Mouse (Mus musculus) embryo, embryonic 10 days (tissue): ENCODE results near the gene Irak2.
"Not testable (repeated sequence)": the region's sequence is repeated elsewhere in the genome, so short reads cannot be mapped to it uniquely, and the experiment has no call there.

Experiments
- DNase-seq: peaks from one replicate; pipeline ENCODE4 v3.0.0-alpha.2; 2015; ENCODE audit warnings: low spot score

Irak2 gene

GRCm38 (mm10) chr6:113668287-113669154 lies 30.3 kb downstream of the Irak2 start:
- DNase-seq: peak; percentile 54

- DNase-seq: no peak
Observed at GRCm38 (mm10) chr6:113669821-113670220, 31.6 kb downstream of the Irak2 start.

- DNase-seq: not testable (repeated sequence)
Observed at GRCm38 (mm10) chr6:113672029-113672428, 33.8 kb downstream of the Irak2 start.

- DNase-seq: no peak
Observed at GRCm38 (mm10) chr6:113672989-113673388, 34.7 kb downstream of the Irak2 start.

GRCm38 (mm10) chr6:113675234-113675633 lies 37.0 kb downstream of the Irak2 start:
- no peak for DNase-seq

GRCm38 (mm10) chr6:113675991-113676390 lies 37.7 kb downstream of the Irak2 start:
- no peak for DNase-seq

GRCm38 (mm10) chr6:113677070-113677734 lies 38.9 kb downstream of the Irak2 start:
- no peak for DNase-seq

- no peak for DNase-seq
Observed at GRCm38 (mm10) chr6:113678246-113679012, 40.2 kb downstream of the Irak2 start.

- DNase-seq: no peak
Observed at GRCm38 (mm10) chr6:113679993-113680566, 41.8 kb downstream of the Irak2 start.

GRCm38 (mm10) chr6:113681271-113681670 lies 43.0 kb downstream of the Irak2 start:
- peak; percentile 87 for DNase-seq

GRCm38 (mm10) chr6:113683081-113683825 lies 45.0 kb downstream of the Irak2 start:
- no peak for DNase-seq

GRCm38 (mm10) chr6:113686551-113687125 lies 48.4 kb downstream of the Irak2 start:
- no peak for DNase-seq

- DNase-seq: peak; percentile 75
Observed at GRCm38 (mm10) chr6:113690008-113690399, 51.7 kb downstream of the Irak2 start.

GRCm38 (mm10) chr6:113690400-113691083 lies 52.3 kb downstream of the Irak2 start:
- DNase-seq: peak; percentile 87

- no peak for DNase-seq
Observed at GRCm38 (mm10) chr6:113691084-113691462, 52.8 kb downstream of the Irak2 start.

GRCm38 (mm10) chr6:113692661-113693133 lies 54.4 kb downstream of the Irak2 start:
- no peak for DNase-seq

- no peak for DNase-seq
Observed at GRCm38 (mm10) chr6:113693377-113693776, 55.1 kb downstream of the Irak2 start.

- DNase-seq: no peak
Observed at GRCm38 (mm10) chr6:113695203-113695602, 56.9 kb downstream of the Irak2 start.

- no peak for DNase-seq
Observed at GRCm38 (mm10) chr6:113695766-113696355, 57.6 kb downstream of the Irak2 start.
